Mouse (Mus musculus) embryo, embryonic 9.5 days (tissue): ENCODE data around the gene Utrn.

Source experiments
- DNase-seq: peaks from one replicate; pipeline ENCODE4 v3.0.0-alpha.2; 2017; ENCODE audit errors: extremely low spot score

Utrn gene

GRCm38 (mm10) chr10:12591946-12592345 lies 277.2 kb downstream of the Utrn start:
- DNase-seq, result no peak

- DNase-seq, result no peak
These were observed 281.1 kb downstream of the Utrn start for GRCm38 (mm10) chr10:12588051-12588450.

GRCm38 (mm10) chr10:12587318-12587717 lies 281.8 kb downstream of the Utrn start:
- DNase-seq, result no peak

- no peak for DNase-seq
These were observed 282.3 kb downstream of the Utrn start for GRCm38 (mm10) chr10:12586825-12587224.

- DNase-seq, result no peak
These were observed 283.0 kb downstream of the Utrn start for GRCm38 (mm10) chr10:12586200-12586599.

- no peak for DNase-seq
These were observed 285.7 kb downstream of the Utrn start for GRCm38 (mm10) chr10:12583473-12583872.

- peak; percentile 52 for DNase-seq
These were observed 290.1 kb downstream of the Utrn start for GRCm38 (mm10) chr10:12579048-12579447.

GRCm38 (mm10) chr10:12575849-12576435 lies 293.2 kb downstream of the Utrn start:
- no peak for DNase-seq

GRCm38 (mm10) chr10:12574760-12575159 lies 294.4 kb downstream of the Utrn start:
- DNase-seq, result no peak

GRCm38 (mm10) chr10:12573601-12574000 lies 295.6 kb downstream of the Utrn start:
- peak; percentile 19 for DNase-seq

- DNase-seq, result no peak
These were observed 296.4 kb downstream of the Utrn start for GRCm38 (mm10) chr10:12572759-12573158.

- no peak for DNase-seq
These were observed 304.7 kb downstream of the Utrn start for GRCm38 (mm10) chr10:12564425-12564824.

GRCm38 (mm10) chr10:12558810-12559209 lies 310.4 kb downstream of the Utrn start:
- no peak for DNase-seq

GRCm38 (mm10) chr10:12554090-12554718 lies 315.0 kb downstream of the Utrn start:
- DNase-seq, result no peak

GRCm38 (mm10) chr10:12552890-12553278 lies 316.3 kb downstream of the Utrn start:
- peak; percentile 48 for DNase-seq

- DNase-seq, result peak; percentile 74
These were observed 316.8 kb downstream of the Utrn start for GRCm38 (mm10) chr10:12552196-12552889.

- no peak for DNase-seq
These were observed 317.4 kb downstream of the Utrn start for GRCm38 (mm10) chr10:12551735-12552134.

GRCm38 (mm10) chr10:12549945-12550540 lies 319.1 kb downstream of the Utrn start:
- no peak for DNase-seq

- DNase-seq, result no peak
These were observed 319.9 kb downstream of the Utrn start for GRCm38 (mm10) chr10:12549261-12549660.

GRCm38 (mm10) chr10:12548616-12549084 lies 320.5 kb downstream of the Utrn start:
- peak; percentile 69 for DNase-seq

- no peak for DNase-seq
These were observed 322.0 kb downstream of the Utrn start for GRCm38 (mm10) chr10:12547037-12547625.

- DNase-seq, result no peak
These were observed 323.7 kb downstream of the Utrn start for GRCm38 (mm10) chr10:12545440-12545839.
